Mouse (Mus musculus): ENCODE measurements at regions not wholly inside any gene's neighbourhood (a gene's known extent, or its start where the extent isn't known, plus 50 kb on each side); places are given as distances from the start of the nearest gene placed in this dataset.

DNA sequence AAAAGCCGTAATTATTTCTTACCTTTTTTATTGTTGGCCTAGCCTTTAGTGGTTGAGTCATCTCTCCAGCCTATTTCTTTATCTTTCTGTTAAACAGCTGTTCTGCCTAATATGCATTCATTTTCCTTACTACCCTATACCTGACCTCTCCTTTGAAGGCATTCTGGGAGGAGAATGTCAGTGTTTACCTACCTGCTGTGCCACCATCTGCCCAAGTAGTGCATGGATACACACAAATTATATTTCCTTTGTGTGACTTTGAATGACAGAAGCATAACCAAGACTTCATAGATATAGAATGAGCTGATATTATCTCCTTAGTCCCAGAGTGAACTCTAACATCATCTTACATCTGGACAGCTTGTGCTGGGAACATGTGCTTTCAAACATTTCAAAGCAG, 293.5 kb upstream of the Tom1l1 start:
- no peak for DNase-seq (ENCODE audit: low spot score)

DNA sequence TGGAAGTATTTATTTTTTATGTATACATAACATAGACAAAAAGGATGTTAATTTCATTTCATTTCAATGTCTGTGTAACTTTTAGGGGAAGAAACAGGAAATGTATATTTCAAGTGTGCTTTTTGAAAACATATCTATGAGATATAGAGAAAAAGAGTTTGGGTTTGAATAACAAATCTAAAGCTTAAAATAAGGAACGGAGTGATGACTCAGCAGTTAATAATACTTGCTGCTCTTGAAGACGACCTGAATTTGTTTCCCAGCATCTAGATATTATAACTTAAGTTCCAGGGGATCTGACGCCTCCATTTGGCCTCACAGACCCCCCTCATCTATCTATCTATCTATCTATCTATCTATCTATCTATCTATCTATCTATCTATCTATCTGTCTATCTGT, 290.1 kb upstream of the Tom1l1 start:
- no peak for DNase-seq (ENCODE audit: low spot score)

DNA sequence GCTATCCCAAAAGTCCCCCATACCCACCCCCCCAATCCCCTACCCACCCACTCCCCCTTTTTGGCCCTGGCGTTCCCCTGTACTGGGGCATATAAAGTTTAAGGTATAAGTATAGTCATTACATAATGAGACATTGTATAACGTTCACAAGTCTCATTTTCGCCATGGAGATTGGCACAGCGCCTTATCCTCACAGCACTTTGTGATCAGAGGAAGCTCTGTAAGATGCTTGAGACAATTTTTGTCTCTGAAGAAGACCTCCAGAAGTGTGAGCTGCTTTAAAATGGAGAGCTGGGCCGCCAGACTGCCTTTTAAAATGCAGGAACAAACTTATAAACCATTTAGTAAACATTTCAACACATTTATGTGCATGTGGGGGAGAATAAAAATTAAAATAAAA, 252.9 kb upstream of the Tom1l1 start:
- no peak for DNase-seq (ENCODE audit: low spot score)

DNA sequence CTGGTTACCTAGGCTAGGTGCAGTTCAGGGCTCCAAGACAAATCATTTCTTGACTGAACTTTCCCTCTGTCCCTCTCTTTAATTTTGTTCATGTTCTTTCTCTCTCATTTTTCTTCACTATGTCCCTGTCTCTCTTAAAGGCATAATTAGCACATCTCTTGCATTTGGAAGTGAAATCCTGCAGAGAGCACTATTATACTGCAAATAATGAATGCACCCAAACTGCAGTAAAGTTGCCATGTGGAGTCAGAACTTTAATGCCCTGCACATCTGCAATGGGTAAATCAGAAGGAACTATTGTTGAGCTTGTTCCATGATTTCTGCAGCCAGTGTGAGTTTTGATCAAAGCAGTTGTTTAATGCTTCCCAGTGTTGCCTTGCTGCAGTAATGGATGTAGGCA, 237.6 kb upstream of the Tom1l1 start:
- no peak for DNase-seq (ENCODE audit: low spot score)

DNA sequence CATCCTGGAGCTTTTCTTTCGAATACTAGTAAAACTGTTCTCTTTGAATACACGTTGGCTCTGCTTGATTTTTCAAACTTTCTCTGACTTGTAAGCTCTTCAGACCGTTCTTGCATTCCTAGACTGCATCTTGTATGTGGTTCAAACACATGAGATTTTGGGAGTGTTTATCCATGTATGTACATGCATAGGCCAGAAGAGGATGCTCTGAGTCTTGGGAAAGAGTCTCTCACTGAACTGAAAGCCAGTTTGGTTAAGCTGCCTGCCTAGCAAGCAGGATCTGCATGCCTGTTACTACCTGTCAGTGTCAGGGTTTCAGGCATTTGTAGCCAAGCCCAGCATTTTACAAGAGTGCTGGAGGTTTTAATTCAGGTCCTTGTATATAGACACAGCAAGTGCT, 229.6 kb upstream of the Tom1l1 start:
- DNase-seq (ENCODE audit: low spot score), result no peak

GRCm38 (mm10) chr11:90894236-90894635, 206.1 kb upstream of the Tom1l1 start:
- no peak for DNase-seq (ENCODE audit: low spot score)

DNA sequence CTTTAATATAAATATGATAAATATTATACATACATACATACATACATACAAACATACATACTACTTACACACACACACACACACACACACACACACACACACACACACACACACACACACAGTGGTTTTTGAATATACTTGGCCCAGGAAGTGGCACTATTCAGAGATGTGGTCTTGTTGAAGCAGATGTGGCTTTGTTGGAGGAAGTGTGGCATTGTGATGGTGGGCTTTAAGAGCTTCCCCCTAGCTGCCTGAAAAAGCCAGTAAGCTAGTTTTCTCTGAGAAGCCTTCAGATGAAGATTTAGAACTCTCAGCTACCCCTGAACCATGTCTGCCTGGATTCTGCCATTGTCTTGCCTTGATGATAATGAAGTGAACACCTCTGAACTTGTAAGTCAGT, 185.0 kb upstream of the Tom1l1 start:
- no peak for DNase-seq (ENCODE audit: low spot score)

- no peak for DNase-seq (ENCODE audit: low spot score)
Measured at GRCm38 (mm10) chr11:90871686-90872085, 183.5 kb upstream of the Tom1l1 start.

DNA sequence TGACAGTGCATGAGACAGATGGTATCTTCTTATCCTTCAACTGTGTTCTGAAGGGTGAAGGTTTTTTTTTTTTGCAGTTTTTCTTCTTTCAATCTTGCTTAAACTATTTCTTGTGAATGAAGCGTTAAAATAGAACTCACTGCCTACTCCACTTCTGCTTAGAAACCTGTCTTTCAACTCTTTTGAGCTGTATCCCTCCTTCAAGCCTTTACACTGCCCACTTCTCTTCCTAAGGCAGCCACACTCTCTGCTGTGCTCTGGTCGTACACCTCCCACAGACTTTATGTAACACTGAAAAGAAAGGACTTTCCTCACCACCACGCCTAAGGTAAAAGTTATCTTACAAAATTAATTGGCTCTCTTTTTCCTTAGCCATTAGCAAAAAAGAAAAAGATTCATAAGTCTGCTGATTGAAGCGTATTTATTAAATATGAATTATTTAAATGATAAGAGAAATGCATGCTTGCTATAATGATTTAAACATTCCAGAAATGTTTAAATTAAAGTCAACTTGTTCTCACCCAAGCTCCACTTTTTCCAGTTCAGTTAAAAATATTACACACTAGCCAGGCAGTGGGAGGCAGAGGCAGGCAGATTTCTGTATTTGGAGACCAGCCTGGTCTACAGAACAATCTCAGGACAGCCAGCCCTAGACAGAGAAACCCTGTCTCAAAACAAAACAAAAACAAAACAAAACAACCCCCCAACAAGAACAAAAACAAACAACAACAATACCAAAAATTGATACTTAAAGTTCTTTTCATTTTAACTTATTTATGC, 176.0 kb upstream of the Tom1l1 start:
- DNase-seq (ENCODE audit: low spot score), result no peak

DNA sequence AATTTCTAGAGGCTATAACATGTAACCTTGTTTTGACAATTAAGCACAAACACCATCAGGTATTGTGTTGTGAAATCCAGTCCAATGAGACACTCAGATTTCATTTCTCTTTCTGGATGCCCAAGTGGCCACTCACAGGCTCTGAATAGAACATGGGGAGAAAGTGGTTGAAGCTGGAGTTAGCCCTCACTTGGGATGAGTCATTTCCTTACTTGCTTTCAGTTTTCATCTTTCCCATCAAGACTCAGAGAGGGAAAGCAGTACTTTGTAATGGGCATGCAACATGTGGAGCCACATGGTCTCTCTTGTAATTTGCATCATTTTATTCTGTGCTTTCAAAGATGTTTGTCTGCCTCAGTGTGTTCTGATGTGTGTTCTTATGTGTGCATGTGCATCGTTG, 167.6 kb upstream of the Tom1l1 start:
- DNase-seq (ENCODE audit: low spot score), result no peak

DNA sequence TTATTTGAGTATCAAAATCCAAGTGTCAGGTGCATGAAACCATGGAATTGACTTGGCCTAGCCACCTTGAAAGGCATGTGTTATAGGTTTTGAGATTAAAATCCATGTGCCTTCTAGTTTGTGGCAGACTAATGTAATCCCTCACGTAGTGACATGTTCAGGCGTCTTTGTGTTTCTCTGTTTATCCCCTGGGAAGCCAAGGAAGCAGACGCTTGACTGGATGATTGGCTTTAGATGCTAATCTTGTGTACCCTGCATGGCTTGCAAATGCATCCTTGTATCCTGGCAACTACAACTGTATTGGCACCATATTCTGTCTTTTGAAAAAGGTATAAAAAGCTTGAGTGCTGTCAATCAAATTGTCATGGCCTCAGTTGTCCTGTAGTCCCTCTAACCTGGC, 167.2 kb upstream of the Tom1l1 start:
- DNase-seq (ENCODE audit: low spot score), result no peak

DNA sequence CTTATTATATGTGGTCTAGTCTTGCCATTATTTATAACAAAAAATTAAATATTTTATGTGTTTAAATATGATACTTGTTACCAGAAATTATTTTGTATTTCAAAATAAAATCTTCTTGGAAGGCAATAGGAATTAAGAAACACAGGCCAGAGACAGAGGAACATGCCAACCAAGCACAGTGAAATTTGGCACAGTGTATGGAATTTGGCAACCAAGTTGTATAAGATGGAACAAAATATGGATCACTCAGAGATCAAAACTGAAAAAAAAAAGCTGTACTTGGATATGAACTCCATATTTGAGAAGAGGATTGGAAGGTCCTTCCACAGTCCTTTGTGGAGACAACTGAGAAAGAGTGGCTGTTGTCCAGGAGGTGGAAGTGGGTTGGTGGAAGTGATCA, 163.1 kb upstream of the Tom1l1 start:
- DNase-seq (ENCODE audit: low spot score), result no peak

- no peak for DNase-seq (ENCODE audit: low spot score)
Measured at GRCm38 (mm10) chr11:90844925-90845319, 156.8 kb upstream of the Tom1l1 start.

GRCm38 (mm10) chr11:90844266-90844924, 156.2 kb upstream of the Tom1l1 start:
- no peak for DNase-seq (ENCODE audit: low spot score)

- DNase-seq (ENCODE audit: low spot score), result peak; percentile 20
Measured at GRCm38 (mm10) chr11:90838161-90838560, 150.0 kb upstream of the Tom1l1 start.

GRCm38 (mm10) chr11:90824761-90825160, 136.6 kb upstream of the Tom1l1 start:
- DNase-seq (ENCODE audit: low spot score), result no peak

DNA sequence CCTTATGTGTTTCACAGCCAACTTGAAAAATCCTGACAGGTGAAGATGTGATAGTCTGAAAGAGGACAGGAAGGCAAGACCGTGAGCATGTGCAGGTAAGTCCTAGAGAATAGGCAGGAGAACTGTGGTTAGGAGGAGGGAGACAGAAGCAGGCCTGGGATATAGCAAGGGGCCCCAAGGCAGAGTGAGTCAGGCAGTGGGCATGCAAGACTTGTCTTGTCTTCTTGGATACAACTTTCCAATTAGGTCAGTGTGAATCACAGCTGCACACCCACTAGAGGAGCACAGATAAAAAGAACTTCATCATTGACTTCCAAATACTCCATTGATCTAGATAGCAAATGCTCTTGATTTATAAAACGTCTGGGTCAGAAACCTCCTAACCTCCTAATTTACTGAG, 128.6 kb upstream of the Tom1l1 start:
- DNase-seq (ENCODE audit: low spot score), result no peak

GRCm38 (mm10) chr11:90814471-90814870, 126.3 kb upstream of the Tom1l1 start:
- DNase-seq (ENCODE audit: low spot score), result no peak

GRCm38 (mm10) chr11:90812971-90813370, 124.8 kb upstream of the Tom1l1 start:
- DNase-seq (ENCODE audit: low spot score), result no peak

GRCm38 (mm10) chr11:90812530-90812929, 124.4 kb upstream of the Tom1l1 start:
- DNase-seq (ENCODE audit: low spot score), result no peak

DNA sequence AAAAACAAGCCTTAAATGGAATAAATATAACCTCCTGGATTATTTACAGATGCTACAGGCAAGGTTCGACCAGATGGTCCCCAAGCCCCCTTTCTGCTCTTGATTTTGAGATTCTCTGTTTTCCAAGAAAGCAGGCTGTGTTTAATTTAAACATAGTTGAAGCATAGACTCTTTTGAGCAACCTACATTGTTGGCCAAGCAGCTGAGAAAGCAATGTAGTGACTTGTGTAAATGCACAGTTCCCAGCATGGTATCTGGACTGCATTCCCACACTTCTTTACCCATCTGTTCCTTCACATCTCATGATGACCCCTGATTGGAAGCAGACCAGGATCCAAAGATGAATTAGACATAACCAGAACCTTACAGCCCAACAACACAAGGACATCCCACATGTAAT, 120.3 kb upstream of the Tom1l1 start:
- no peak for DNase-seq (ENCODE audit: low spot score)

GRCm38 (mm10) chr11:90807343-90807742, 119.2 kb upstream of the Tom1l1 start:
- no peak for DNase-seq (ENCODE audit: low spot score)

- no peak for DNase-seq (ENCODE audit: low spot score)
Measured at GRCm38 (mm10) chr11:90802569-90803363, 114.6 kb upstream of the Tom1l1 start.

Measured in heart, adult 8-10 months (tissue).